Mouse (Mus musculus) ES-E14 (cell line): ENCODE results near the gene Magi2. TPM values are rescaled to one million over a fixed set of nuclear protein-coding genes. Genes with fewer than 3 reads are reported as not detected.

Source experiments
- DNase-seq: peaks from one replicate; pipeline ENCODE4 v3.0.0-alpha.2; 2013; ENCODE audit warnings: low read depth, low spot score
- H3K27ac ChIP-seq: 2 replicates; pipeline ENCODE4 v1.5.1; 2012; ENCODE audit warnings: low read depth, mild to moderate bottlenecking, low read length, moderate library complexity, mixed read lengths; ENCODE audit not compliant: poor library complexity, insufficient read depth, severe bottlenecking
- H3K36me3 ChIP-seq: 2 replicates; pipeline ENCODE4 v1.6.1; 2012; ENCODE audit warnings: mild to moderate bottlenecking, low read length, moderate library complexity, mixed read lengths; ENCODE audit not compliant: control insufficient read depth, poor library complexity, insufficient read depth, severe bottlenecking
- H3K4me1 ChIP-seq, 2 experiments: fragments of 150-350 bp in 1 of 2; sonication (generic) in 1 of 2; 2 replicates each; pipeline ENCODE4 v1.6.1; 2012; ENCODE audit warnings: low read length in 2 of 2, mild to moderate bottlenecking in 1 of 2, mixed read lengths in 1 of 2; ENCODE audit not compliant: control insufficient read depth in 2 of 2, insufficient read depth in 2 of 2, poor library complexity in 1 of 2
- H3K4me3 ChIP-seq, 2 experiments: fragments of 150-350 bp in 1 of 2; sonication (generic) in 1 of 2; 2 replicates each; pipeline ENCODE4 v1.5.1; 2012; ENCODE audit warnings: low read length in 2 of 2, low read depth in 1 of 2, mild to moderate bottlenecking in 1 of 2, mixed read lengths in 1 of 2; ENCODE audit not compliant: insufficient read depth in 1 of 2, poor library complexity in 1 of 2, severe bottlenecking in 1 of 2
- H3K9ac ChIP-seq: 2 replicates; pipeline ENCODE4 v1.6.1; 2012; ENCODE audit warnings: low read depth, mild to moderate bottlenecking, low read length, mixed read lengths; ENCODE audit not compliant: poor library complexity, insufficient read depth, severe bottlenecking
- H3K9me3 ChIP-seq: fragments of 150-350 bp; sonication (generic); 2 replicates; pipeline ENCODE4 v1.6.1; 2012; ENCODE audit warnings: low read depth, mild to moderate bottlenecking, low read length; ENCODE audit not compliant: control insufficient read depth, insufficient read depth
- CHD2 ChIP-seq: IDR thresholded peaks from 2 replicates; pipeline ENCODE4 v1.6.1; 2014; ENCODE audit warnings: mild to moderate bottlenecking, low read depth, low read length, inconsistent platforms
- HCFC1 ChIP-seq: IDR thresholded peaks from 2 replicates; pipeline ENCODE4 v1.6.1; 2012; ENCODE audit warnings: low read length, inconsistent platforms, borderline replicate concordance; ENCODE audit not compliant: insufficient read depth
- MAFK ChIP-seq: IDR thresholded peaks from 2 replicates; pipeline ENCODE4 v1.6.1; 2014; ENCODE audit warnings: mild to moderate bottlenecking, low read depth, low read length, inconsistent platforms; ENCODE audit not compliant: insufficient read depth
- ZC3H11A ChIP-seq: IDR thresholded peaks from 2 replicates; pipeline ENCODE4 v1.6.1; 2012; ENCODE audit warnings: low read depth, mild to moderate bottlenecking, inconsistent platforms, low read length, borderline replicate concordance
- ZNF384 ChIP-seq: IDR thresholded peaks from 2 replicates; pipeline ENCODE4 v1.6.1; 2012; ENCODE audit warnings: low read depth, low read length, inconsistent platforms
- in situ Hi-C, 2 experiments: fragments of 600-800 bp; cut with MboI; formaldehyde crosslinking; loops; one replicate each; pipeline ENCODE4 v1.15.1; 2025; ENCODE audit warnings: low sequenced_read_pairs in 2 of 2, inconsistent platforms in 1 of 2; ENCODE audit not compliant: unreplicated experiment in 2 of 2
- total RNA-seq: library from RNA; depleted of rRNA; stranded (reverse); fragments of 300-350 nt; gene quantifications from 2 replicates; pipeline ENCODE4 v1.2.3, GENCODE M21; 2012

Magi2 gene
- total RNA-seq, 1 experiment, result 0.85 TPM

- H3K4me3 ChIP-seq, result no peak overlapping the region
- in situ Hi-C loops, result no loop called here
- H3K4me1 ChIP-seq, result 0 out of 4 replicates have a peak, but pooled peaks cover 0 to 3% of the 10 kb centered on the region in 2 experiments
- no peak for TF ChIP-seq MAFK
- TF ChIP-seq ZNF384, result no peak
- TF ChIP-seq HCFC1, result no peak
- no peak for TF ChIP-seq CHD2
- TF ChIP-seq ZC3H11A, result no peak
- no peak overlapping the region for H3K9ac ChIP-seq
- no peaks in the 10 kb centered on the region for H3K36me3 ChIP-seq
- no peak for DNase-seq
- H3K27ac ChIP-seq, result no peak overlapping the region
- H3K9me3 ChIP-seq, result no peaks in the 10 kb centered on the region
Measured at GRCm38 (mm10) chr5:20537369-20538022, 1310.7 kb downstream of the Magi2 start.

GRCm38 (mm10) chr5:20544374-20544773 is 1317.5 kb downstream of the Magi2 start:
- no peak overlapping the region for H3K9ac ChIP-seq
- H3K27ac ChIP-seq, result no peak overlapping the region
- in situ Hi-C loops, result no loop called here
- no peak for DNase-seq
- no peaks in the 10 kb centered on the region for H3K36me3 ChIP-seq
- H3K4me3 ChIP-seq, result no peak overlapping the region
- H3K9me3 ChIP-seq, result no peaks in the 10 kb centered on the region
- H3K4me1 ChIP-seq, result no peaks in the 10 kb centered on the region
- TF ChIP-seq MAFK (no peak), HCFC1 (no peak), ZNF384 (no peak), ZC3H11A (no peak), CHD2 (no peak)

GRCm38 (mm10) chr5:20559378-20559777 is 1332.5 kb downstream of the Magi2 start:
- no peak overlapping the region for H3K4me3 ChIP-seq
- H3K36me3 ChIP-seq, result no peaks in the 10 kb centered on the region
- DNase-seq, result no peak
- H3K27ac ChIP-seq, result no peak overlapping the region
- TF ChIP-seq ZNF384, result no peak
- TF ChIP-seq CHD2, result no peak
- TF ChIP-seq HCFC1, result no peak
- no peak for TF ChIP-seq MAFK
- TF ChIP-seq ZC3H11A, result no peak
- peaks cover 0 to 2% of the 10 kb centered on the region in 2 experiments; a peak in 1 of 4 replicates for H3K4me1 ChIP-seq
- no peaks in the 10 kb centered on the region for H3K9me3 ChIP-seq
- in situ Hi-C loops, result no loop called here
- H3K9ac ChIP-seq, result no peak overlapping the region

GRCm38 (mm10) chr5:20559821-20560220 is 1333.0 kb downstream of the Magi2 start:
- Histone ChIP-seq H3K4me3 (no peak overlapping the region), H3K4me1 (peaks cover 0 to 2% of the 10 kb centered on the region in 2 experiments; a peak in 1 of 4 replicates), H3K27ac (no peak overlapping the region), H3K36me3 (no peaks in the 10 kb centered on the region), H3K9ac (no peak overlapping the region), H3K9me3 (no peaks in the 10 kb centered on the region)
- in situ Hi-C loops, result no loop called here
- TF ChIP-seq ZNF384 (no peak), CHD2 (no peak), HCFC1 (no peak), ZC3H11A (no peak), MAFK (no peak)
- no peak for DNase-seq
